Mouse (Mus musculus) layer of hippocampus, adult 9-10 months (tissue): Measurements from ENCODE around the gene Zeb2.

Experiments
- DNase-seq: peaks from one replicate; pipeline ENCODE4 v3.0.0; 2022; ENCODE audit warnings: low spot score

Gene Zeb2

DNA sequence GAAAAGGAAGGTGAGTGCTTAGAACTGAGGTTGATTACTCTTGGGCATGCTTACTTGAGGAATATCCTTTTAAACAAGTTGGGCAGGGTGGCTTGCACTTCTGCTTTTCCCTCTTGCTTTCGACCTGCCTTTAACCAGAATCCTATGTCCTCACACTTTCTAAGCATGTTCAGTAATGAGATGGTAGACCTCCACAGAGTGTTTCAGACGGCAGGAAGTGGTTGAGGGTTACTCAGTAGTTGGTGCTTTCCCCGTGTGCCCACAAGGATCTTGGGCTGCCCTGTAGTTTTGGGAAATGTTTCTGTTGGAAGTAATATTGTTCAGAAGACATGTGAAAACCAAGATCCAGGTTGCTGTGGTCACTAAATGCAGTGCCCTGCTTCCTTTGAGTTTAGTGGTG lies 135.5 kb downstream of the Zeb2 start:
- DNase-seq: no peak

DNA sequence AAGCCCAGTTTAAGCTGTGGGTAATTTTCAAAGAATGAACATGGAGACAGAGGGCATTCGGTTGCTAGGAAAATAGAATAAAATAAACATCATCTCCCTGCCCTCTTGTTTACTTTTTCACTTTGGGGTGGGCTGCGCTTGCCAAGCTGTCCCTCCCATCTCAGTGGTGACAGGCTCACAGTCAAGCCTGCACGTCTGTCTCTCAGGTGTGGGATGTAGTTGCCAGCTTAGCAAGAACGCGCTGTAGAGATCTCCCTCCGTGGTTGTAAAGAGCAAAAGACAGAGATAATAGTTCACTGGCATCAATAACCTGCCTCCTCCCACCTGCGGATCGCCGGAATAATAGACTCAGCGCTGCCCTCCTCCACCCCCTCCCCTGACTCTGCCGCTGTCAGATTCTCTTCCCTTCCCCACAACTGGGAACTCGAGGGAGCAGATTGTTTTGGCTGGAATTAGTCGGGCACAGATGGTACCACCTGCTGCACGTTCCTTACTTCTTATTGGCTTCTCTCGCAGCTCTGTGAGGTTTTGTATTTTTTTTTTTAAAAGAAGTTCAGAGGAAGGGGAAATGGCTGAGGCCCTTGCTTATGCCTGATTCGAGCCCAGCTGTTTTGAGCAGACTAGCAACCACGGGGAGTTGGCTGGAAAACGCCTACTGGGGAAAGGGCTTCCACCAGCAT lies 138.0 kb downstream of the Zeb2 start:
- no peak for DNase-seq

DNA sequence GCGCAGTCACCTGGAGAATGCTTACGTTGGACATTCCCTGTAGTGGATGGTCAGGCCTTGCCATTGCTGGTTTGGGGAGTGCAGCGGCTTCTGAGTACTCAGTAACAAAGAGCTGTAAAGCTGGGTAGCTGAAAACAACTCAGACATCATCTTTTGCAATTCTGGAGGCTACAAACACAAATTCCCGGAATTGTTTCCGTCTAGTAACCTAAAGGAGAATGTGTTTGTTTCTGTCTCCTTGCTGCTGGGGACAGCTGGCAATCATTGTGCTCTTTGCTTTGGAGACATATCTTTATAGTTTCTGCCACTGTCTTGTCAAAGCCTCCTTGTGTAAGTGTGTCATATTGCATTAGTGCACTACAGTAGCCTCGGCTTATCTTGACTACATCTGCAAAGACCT lies 139.2 kb downstream of the Zeb2 start:
- no peak for DNase-seq

DNA sequence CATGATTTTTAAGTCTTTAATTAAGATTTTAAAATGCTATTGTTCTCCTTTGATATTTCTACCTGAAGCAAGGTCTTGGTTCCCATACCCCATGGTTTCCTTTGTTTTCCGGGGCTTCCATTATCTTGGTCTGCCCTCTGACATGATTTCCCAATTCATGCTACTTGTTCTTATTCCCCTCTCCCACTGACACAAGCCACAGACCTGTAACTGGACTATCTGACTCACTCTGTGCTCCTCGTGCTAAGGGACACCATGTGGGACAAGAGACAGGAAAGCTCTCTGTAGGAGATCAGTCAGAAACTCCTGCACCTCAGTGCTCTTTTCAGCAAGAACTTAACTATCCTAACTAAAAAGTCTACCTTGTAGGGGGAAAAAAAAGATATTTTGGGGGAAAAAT lies 139.6 kb downstream of the Zeb2 start:
- no peak for DNase-seq

DNA sequence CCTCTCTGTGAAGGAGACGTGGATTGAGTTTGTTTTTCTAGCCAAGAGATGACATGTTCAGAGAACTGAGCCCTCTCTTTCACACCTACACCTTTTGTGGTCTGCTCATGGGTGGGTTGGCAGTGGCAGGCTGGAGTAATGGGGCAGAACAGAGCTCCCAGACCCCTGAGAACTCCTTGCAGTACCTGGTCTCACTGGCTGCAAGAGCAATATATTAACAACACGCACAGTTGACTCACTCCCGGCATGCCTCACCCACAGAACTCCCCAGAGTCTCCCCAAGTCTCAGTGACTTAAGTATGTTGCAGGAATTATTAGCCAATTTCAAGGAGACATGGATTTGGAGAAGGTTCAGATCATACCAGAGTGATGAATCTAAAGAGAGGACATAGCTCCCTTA lies 140.1 kb downstream of the Zeb2 start:
- DNase-seq: no peak

DNA sequence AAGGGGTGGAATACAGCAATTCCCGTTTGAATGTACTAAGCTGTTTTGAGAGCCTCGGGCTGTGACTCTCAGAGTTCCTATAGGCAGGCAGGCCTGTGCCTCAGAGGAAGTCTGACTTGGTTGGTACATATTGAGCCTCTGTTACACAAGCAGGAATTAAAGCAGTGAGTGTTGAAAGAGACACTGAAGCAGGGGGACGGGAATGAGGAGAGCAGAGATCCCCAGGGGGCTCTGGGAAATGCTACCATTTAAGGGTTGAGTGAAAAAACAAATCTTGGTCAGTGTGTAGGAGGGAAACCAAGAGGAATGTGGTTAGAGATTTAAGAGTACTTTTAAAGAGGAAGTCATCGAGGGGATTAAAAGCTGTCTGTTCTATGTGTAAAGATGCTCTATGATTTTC lies 140.7 kb downstream of the Zeb2 start:
- no peak for DNase-seq

DNA sequence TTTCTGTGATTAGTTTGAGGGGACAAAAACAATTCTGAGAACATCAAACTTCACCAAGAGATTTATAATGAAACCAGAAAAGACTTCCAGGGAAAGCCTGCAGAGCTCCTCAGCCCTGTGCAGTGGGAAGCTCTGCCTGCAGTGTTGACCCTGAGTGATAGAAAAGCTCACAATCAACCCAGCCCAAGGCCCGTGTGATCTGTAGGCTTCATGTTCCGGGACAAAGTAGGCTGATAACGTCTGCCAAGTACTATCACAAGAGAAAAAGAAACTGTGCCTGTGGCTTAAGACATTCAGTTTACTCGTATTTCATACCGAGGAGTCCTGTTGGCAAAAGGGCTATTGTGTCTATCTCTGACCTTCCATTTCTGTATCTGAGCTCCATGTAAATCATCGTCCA lies 143.4 kb downstream of the Zeb2 start:
- no peak for DNase-seq

DNA sequence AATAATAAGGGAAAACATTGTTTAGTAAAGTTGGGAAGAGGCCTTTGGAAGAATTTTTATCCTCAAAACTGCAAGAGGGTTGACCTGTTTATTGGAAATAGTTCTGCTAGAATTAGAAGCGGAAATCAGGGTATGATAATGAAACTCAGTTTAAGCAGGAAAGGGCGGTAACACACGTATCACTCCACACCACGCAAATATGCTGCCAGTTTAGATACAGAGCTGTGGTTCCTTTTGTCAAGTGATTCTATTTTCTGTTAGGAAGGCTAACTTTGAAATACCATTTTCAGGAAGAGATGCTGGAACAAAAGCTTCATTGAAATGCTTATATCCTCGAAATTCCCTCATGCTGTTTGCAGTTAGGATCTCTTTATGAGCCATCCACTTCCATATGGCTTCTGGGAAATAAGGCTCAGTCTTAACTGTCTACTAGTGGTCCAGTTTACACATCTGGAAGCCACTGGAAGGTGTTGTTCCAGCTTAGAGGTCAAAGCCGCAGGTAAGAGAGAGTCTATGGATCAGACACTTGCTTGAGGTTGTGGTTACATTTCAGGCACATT lies 147.0 kb downstream of the Zeb2 start:
- no peak for DNase-seq

DNA sequence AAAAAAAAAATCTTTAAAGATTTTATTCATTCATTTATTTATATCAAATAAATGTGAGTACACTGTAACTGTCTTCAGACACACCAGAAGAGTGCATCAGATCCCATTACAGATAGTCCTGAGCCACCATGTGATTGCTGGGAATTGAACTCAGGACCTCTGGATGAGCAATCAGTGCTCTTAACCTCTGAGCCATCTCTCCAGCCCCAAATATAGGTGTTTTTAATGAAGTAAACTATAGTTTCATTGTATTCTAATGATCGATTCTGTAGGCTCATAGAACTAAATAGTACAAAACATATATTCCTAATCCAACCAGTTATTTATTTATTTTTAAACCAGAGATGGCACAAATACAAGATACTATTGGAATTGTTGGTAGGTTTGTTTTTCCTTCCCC lies 147.6 kb downstream of the Zeb2 start:
- DNase-seq: no peak

DNA sequence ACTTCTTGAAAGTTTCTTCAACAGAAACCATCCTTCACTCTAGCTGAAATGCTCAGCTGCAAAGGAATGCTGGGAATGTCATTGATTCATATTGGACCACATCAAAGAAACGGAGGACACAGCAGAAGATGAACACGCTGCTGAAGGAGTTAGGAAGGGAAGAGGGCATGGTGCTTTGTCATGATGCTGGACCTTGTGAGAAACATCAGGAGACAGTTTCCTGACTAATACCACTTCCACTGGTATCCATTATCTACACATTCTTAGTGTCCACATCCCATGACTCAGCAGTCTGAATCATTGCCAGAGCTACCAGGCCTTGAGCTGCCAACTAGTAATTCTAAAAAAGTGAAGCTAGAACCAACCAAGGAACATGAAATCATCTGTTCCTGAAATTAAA lies 148.0 kb downstream of the Zeb2 start:
- DNase-seq: no peak

DNA sequence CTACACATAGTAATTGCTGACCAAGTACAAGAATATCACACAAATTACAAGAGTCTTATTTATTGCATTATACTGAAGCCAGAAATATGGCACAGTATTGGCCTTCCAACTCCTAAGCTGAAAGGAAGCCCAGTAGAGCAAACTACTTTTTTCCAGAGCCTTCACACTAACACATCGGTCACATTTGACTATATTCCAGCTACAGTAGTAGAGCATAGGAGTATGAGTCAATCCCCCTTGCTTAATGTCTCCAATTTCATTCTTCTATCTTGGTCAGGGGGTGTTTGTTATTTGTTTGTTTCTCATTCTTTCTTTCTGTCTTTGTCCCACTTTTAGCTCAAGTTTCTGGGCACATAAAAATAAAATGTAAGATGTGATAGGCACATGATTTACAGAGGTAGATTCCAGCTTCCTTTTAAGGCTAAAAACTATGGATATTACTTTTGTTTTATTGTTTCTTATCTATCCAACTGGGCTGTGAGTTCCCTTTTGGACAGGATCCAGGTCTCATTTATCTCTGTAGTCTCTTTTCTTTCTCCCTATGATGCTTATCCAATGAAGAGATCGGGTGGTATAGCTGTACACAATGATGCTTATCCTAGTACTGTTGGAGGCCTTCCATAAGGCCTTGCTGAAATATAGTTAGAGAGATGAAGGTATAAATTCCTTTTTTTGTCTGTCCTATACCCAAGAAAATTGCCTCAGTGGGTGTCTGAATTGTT lies 151.2 kb downstream of the Zeb2 start:
- DNase-seq: no peak

DNA sequence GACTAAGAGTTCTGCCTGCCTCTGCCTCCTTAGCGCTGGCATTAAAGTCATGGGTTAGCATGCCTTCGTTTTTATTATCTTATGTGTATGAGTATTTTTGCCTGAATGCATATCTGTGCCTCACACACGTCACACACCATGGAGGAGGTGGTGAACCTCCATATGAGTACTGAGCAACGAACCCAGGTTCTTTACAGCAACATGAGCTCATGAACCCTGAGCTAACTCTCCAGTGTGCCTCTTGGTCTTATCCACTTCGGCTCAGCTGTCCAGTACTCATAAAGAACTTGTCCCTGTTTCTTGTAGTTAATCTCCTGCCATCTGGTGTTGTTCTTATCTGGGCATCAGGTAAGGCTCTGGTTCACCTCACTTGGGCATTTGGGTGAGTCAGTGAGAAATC lies 154.6 kb downstream of the Zeb2 start:
- no peak for DNase-seq

DNA sequence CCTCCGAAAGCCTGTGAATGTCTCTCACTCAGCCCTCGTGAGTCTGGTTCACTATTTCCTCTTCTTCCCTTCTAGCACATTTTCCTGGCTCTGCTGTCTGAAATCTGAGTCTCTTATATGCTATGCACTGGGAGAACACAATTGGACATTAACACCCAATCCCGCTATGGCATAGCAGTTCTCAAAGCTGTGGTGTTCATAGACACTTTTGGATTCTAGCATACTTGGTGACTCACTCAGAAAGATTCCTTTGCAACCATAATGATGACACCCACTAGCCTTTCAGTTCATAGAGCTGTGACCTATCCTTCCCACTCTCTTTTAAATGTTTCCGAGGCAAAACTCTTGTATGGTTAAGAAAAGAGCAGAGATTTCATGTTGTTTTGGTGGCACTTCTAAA lies 156.0 kb downstream of the Zeb2 start:
- no peak for DNase-seq

DNA sequence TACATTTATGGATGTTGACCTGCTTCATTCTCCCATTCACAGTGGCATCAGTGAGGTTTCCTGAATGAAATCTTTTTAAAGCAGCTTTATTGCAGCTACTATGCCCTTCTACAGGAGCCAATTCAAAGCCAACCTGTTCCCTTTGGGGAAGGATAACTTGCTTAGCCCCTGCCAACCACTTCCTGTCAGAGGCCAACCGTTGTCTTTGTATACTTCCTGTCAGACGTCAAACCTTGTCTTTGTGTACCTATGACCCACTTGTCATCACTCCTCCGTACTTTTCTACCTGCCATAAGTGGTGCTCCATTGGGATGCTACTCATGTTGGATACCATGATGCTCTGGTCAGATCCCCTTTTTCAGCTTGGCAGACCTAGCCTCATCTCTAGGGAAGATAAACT lies 156.6 kb downstream of the Zeb2 start:
- DNase-seq: no peak

DNA sequence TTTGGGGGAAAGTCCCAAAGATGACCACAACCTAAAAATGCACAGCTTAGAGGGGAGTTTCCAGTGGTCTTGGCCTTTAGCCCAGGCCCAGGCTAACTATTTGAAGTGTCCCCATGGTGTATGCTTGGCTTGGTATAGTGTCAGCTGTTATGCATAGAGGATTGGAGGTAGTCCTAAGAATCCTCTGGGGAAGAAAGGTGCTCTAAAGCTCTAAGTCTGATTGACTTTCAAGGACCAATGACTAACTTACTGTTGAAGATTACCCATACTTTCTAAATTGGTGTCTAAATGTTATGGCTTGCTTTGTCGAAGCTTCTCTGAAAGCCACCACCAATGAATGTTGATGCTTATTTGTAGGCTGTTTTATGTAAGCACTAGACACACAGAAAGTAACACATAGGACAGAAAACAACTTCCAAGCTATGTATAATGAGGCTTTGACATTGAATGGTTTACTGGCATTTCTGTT lies 159.8 kb downstream of the Zeb2 start:
- no peak for DNase-seq

DNA sequence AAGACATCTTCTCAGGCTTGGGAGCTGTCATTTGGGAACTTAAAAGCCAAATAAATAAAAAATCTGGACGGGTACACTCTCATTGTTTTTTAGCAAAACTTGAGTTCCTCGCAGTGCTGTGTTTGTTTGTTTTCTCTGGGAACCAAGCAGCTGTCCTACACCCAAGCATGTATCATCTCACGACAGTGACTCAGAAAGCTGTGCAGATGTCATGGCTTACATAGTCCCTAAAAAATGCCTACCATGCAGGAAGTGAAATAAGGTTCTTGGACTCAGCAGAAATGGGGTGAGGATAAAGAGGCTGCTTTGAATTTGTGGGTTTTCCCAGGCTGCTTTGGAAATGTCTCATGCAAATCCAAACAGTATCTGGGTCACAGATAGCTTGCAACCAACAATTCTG lies 161.0 kb downstream of the Zeb2 start:
- no peak for DNase-seq

DNA sequence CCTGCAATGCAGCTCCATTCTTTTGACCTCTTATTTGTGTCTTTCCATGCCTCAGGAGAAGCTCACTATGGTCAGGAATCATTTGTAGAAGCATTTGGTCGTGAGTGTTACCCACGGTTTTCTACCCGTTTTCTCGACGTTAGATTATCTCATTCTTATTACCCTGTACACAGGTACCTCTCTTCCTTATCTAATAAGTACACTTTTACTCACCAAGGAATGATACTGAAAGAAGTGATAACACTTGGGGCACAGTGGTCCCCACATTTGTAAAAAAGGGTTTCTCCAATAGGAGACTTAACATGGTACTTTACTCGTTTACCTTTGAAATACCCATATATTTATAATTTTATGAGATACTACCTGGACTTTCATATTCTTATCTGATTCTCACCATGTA lies 161.7 kb downstream of the Zeb2 start:
- DNase-seq: no peak

DNA sequence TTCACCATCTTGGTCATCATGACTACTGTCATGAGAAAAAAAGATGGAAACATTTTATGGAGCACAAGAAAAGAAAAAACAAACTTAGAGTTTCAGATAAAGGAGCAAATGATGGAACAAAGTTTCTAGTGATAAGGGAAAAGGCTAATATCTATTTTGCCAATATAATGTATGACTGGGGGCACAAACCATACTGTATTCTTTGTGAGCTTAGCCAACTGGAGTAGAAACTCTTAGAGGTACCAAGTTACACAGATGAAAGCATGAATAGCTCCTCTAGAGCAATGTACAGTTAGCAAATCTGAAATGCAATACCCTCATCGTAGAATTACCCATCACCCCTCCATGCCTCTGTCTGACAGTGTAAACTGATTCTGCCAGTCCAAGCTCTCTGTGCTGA lies 163.0 kb downstream of the Zeb2 start:
- no peak for DNase-seq

DNA sequence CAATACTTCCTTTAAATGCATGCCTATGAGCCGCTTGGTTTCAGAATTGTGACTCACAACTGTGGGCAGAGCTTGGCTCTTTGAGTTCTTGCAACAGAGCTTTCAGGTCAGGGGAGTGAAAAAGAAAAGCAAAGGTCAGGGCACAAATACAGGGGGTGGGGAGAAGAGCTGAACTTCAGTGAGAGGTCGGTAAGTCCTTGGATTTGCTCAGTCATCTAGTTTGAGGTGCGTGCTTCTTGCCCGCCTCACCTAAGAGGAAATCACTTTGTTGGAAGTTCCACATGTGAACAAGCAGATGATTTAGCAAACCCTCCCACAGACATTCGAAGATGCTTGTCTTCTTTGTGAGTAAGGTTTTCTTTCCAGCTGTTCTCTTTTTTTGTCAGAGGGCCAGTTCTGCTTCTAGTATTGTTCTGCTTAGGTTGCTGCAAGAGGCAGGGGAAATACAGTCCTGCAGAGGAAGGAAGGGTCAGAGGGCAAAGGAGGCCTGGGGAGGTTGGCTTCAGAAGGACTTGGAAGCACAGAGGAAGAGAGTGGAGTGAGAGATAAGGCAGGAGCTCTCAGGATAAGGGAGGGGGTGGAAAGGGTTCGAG lies 164.3 kb downstream of the Zeb2 start:
- DNase-seq: no peak

DNA sequence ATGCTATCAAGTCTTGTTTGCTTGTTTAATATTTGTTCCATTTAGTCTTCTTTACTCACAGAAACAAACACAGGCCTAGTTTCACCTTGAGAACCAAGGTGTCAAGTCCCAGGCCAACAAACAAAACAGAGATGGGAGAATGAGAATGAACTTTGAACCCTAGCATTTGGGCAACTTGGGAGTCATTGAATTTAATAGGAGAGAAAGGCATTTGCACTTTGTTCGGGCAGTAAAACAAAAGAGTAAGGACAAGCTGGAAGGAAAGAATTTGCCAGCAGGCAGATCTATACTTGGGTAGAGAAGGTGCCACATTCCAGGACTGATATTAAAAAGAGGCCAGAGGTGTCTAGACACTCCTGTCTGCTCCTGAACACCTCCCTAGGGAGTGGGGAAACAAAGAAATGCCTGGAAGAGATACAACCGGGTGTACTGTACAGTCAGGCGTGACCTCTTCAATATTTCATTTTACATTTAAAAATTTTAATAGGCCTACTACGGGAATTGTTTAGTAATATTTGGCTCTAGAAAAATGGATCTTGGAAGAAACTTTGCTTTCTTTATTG lies 165.5 kb downstream of the Zeb2 start:
- no peak for DNase-seq

DNA sequence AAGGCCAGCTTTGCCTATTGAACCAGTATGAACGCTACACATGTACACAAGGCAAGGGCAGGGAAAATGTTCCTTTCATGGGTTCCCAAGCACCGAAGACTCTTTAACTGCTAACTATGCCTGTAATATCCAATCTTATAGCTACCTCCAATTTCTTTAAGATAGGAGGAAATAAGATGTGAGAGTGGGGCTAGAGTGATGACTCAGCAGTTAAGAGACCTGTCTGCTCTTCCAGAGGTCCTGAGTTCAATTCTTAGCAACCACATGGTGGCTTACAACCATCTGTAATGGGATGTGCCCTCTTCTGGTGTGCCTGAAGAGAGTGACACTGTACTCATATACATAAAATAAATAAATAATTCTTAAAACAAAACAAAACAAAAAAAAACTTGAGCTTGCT lies 172.5 kb downstream of the Zeb2 start:
- no peak for DNase-seq
